Mouse (Mus musculus): ENCODE measurements around the gene Golph3.
"Not testable (repeated sequence)": the region's sequence is repeated elsewhere in the genome, so short reads cannot be mapped to it uniquely, and the experiment has no call there.

Gene Golph3

DNA sequence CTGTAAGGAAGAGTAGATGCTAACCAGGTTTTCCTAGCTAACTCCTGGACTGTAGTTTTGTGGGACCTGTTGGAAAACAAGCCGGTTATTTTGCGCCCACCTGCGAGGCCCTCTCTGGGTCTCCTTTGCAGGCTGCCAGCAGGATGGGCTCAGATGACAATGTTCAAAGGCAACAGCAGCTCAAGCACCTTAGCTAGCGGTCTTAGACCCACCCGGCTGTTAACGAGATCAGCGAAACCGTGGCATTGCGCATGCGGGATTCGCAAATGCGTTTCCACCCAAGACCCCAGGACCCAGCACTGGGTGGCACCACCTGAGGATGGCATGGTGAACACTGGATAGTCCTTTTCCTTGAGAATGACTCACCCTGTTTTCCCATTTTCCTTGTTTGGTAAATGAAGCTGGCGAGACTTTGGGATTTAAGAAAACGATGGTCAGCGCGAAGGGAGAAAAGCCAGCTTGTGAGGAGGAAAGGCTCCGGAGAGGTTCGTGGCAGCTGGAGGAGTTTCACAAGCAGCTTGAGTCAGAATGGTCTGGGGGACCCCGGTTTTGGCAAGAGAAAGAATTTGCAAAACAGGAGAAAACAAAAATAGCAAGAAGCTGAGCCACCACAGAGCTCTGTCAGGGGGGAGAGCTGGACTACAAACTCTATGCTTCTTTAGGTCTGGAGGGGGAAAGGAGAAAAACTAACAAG lies 39.4 kb downstream of the Golph3 start:
- DNase-seq: no peak

DNA sequence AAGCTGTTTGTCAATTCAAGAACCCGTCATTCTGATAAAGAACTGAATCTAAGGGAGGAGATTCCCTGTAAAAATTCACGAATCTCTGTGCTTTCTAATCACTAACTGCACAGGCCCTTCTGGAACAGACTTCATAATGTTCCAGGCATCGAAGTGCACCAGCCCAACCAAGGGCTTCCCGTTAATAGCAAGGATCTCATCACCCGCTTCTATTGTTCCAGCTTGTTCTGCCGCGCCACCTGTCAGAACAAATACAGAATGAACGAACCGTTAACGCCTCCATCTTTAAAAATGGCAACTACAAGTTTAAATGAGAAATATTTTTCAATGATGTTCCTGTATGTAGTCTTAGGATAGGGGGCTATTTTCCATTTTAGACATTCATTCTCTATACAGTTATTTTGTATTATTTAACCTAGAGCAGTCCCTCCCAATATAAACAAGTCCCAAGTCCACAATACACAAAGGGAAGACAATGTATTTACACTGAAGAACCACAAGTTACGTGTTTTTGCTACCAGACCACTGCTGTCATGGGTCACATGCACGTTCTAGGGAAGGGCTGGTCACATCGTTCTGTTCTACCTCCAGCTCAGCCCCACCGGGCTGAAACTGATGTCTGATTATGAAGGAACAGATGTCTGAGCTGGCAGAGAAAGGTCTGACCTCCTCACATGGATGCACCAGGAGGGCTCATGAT lies 40.9 kb downstream of the Golph3 start:
- DNase-seq: no peak

DNA sequence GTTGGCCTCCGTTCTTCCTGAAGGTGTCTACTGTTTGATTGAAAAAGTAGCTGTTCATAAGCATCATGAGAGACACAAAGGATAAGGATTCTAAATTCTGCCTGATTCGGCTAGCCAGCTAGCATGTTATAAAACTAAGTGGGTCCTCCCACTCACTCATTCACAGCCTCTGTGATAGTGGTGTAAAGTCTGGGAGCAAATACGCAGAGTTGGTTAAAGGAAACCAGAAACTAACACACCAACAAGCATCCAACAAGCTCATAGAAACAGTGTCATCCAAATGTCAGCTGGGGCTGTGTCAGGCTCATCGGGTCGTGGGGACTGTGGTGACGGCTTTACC lies 41.4 kb downstream of the Golph3 start:
- no peak for DNase-seq

DNA sequence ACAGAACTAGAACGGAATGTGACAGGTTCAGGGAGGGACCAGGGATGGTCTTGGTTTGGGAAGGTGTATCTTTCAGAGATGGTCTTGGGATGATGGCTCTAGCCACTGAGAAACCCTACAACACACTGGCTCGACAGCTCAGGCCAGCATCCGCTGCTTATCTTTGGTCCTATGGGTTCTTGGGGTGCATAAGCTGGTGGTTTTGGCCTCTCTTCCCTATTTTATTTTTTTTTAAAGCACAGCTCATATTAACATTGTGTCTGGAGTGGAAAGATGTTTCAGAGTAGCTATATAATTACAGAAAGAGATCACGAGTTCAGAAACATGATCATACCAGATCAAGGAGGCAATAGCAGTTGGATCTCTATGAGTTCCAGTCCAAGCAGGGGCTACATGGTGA lies 42.8 kb downstream of the Golph3 start:
- DNase-seq: no peak

DNA sequence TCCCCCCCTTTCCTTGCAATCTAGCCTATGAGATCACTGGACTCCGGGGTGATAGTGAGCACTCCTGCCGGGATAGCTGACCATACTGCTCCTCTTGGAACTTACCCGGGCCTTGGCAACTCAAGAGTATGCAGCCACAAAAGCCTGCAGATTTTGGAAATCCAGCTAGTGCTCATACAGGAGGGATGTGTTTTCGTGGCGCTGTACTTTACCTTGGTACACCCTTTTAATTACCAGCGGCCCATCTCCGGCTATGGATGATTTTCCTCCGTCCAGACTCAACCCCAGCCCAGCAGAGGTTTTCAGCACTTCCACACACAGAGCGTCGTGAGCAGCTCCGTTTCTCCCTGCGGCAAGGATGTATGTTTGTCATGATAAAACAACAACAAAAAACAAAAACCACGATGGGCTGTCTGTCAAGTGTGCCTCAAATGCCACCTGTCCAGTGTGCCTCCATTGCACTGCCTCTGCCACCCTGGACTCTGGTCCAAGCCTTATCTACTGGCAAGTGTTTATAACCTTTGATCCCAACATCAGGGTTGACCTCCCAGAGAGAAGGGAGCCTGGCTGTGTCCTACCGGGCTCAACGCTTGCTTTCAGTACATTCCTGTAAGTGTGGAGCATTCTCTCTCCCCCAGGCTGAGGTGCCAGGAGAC lies 44.3 kb downstream of the Golph3 start:
- no peak for DNase-seq

DNA sequence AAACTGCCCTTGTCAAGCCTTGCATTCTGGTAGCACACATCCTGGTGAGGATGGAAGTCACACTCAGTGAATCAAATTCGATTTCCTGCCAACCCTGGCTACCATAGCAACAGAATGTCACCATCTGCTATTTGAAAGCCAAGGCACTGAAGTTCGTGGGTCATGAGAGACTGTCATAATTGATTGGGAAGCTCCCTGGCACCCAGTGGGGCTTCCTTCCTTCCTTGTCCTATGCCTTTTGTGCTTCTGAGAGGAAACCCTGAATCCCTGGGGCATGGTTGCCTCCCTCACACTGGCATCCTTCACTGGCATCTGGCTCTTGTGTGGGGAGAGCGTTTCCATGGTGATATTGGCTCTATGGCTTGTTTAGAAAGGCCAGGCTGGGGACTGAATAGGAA lies 44.8 kb downstream of the Golph3 start:
- DNase-seq: no peak

DNA sequence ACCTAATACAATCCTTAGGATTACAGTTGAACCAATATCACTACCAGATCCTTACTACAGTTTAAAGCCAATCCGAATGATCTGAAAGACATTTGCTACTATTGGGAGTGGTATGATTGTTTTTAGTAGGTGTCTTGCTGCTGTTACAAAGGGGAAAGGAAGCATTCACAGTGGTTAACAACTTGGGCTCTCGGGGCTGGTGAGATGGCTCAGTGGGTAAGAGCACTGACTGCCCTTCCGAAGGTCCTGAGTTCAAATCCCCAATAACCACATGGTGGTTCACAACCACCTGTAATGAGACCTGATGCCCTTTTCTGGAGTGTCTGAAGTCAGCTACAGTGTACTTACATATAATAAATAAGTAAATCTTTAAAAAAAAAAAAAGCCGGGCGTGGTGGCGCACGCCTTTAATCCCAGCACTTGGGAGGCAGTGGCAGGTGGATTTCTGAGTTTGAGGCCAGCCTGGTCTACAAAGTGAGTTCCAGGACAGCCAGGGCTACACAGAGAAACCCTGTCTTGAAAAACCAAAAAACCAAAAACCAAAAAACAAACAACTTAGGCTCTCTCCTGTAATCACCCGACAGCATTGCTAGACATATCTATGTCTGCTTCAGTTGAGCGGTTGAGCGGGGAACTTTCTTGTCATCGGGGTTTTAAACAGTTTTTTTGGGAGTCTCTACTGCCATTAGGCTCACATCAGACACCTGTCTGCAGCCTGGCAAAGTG lies 45.5 kb downstream of the Golph3 start:
- not testable (repeated sequence) for DNase-seq

DNA sequence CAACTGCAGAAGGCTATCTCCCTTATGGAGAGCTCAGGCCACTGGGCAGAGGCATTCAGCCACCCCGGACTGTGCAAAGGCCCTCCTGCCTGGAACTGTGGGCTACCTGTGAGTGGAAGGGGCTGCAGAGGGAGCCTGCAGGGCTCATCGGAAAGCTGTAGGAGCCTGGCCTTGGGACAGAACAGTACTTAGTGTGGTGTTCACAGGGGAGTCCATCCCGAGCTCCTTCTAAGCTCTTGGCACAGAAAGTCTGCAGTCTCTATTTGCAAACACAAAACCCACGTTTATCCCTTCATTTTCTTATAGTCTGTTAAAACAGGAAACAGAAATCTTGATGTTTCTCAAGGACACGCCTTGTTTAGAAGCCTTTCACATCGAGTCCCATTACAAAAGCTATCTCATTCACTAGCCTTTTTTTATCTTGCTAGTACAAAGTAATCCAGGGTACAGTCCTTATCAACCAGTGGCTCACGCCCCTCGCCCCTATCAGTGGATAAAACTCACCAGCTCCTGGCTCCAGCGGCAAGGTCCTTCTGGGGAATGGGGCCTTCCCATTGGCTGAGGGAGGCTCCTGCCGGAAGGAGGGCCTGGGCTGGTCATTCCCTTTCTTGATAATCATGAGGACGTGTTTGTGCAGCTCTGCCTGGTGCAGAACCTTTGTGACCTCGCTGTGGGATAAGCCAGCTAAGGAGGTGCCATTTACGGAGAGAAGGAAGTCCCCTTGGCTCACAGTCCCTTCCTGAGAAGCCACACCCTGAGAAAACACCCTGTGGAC lies 46.2 kb downstream of the Golph3 start:
- DNase-seq: peak; percentile 29

DNA sequence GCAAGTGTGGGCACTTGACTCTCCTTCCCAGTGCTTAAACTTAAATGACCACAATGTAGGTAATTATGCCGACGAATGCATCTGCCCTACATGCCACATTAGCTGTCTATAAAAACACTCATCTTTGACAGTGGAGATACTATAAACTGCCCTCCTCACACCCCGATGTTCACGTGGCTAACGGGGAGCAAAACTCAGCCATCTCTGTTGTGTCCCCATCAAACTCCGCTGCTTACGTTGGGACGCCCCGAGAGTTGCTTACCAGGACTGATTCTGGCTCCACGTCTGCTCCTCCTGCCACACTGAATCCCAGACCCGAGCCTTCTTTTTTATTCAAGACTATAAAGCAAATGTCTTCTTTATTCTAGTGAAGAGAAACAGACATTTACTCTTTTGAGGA lies 47.1 kb downstream of the Golph3 start:
- DNase-seq: no peak

DNA sequence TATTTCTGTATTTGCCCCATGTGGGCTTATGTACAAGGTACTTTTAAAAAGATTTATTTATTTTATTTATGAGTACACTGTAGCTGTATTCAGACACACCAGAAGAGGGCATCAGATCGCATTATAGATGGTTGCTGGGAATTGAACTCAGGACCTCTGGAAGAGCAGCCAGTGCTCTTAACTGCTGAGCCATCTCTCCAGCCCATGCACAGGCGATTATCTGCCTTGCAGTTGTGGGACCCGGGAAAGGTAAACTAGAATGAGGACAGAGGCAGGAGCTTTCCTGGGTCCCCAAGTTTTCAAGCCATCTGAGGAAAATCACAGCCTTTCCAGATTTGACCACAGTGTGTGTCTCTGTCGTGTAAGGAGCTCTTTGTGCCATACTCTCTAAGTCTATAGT lies 47.6 kb downstream of the Golph3 start:
- no peak for DNase-seq

DNA sequence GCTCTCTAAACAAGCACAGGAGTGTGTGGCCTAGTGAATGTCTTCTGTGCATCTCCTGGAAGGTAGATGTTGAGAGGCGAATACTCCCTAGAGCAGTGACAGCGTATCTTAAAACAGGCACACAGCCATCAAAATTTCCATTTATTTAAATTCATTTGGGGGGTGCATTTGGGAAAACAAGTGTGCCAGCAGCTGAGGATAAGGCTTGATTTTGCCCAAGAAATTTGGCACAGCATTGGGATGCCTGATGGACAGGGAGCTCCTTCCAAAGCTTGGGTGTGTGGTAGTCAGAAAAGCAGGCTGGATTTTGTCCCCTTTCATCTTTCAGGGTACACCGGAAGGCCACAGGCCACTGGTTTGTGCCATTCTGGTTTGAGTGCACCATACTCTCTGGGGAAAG lies 48.8 kb downstream of the Golph3 start:
- no peak for DNase-seq

DNA sequence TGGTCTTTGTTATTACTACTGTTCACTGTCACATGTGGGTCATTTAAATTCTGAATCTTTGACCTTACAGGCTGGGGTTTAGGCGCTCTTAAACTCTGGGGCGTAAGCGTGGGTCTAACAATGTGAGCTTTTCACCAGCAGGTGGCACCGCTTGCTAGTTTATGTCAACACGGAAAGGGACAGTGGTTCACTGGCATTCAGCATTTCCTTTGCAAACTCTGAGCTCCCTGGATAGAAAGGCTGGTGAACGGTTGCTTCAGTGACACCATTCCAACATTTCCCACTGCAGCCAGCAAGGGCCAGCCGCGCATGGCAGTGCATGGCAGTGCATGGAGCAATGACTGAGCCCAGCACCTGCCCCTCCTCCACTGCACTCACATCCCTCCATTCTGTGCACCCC lies 49.9 kb downstream of the Golph3 start:
- peak; percentile 78 for DNase-seq

DNA sequence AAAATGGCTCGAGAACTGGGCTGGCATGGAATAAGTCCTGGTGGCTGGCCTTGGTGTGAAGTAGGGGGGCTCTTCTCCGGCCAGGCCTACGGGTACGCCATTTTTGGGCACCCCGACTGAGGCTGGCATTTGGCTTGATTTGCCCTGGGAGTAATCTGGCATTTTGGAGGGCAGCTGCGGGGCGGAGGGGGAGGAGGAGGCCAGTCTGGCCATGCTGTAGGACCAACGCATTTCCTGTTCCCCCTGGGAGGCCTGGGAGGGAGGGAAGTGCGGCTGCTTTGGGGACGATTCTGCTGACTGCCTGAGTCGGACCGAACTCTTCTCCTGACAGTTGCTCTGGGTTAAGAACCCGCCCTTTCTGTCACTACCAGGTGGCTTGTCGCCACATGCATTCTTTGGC lies 52.2 kb downstream of the Golph3 start:
- DNase-seq: no peak

DNA sequence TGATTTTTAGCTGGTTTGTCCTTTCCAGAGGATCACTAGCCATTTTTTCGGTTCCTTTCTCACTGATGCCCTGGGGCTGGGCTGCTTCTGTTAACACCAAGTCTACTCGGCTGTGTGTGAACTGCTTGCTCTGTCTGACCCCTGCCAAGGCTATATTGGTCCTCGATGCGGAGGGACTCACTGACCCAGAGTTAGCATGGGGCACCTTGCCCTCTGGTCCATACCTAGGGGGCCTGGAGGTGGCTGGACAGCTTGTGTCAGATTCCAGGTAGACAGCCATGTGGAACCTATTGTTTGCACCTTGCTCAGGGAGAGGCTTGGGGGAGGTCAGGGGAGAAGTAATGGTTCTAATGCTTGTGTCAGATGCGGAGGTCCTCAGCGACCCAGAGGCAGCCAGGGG lies 52.7 kb downstream of the Golph3 start:
- peak; percentile 43 for DNase-seq

DNA sequence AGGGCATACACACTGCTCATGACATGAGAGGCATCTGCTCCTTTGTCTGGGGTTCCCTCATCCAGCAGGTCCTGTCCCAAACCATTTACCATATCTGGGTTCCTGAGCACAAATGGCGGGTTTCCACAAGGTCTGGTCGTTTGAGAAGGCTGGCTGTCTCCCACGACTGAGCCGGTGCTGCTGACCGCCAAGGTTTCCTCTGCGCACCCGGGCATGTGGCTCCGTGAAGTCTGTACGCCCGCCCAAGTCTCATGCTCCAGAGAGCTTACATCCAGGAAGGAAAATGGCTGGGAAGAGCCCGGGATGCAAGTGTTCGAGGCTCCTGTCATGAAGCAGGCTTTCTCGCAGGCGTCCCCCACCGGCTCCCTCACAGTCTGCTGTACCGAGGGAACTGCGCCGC lies 53.7 kb downstream of the Golph3 start:
- DNase-seq: no peak

DNA sequence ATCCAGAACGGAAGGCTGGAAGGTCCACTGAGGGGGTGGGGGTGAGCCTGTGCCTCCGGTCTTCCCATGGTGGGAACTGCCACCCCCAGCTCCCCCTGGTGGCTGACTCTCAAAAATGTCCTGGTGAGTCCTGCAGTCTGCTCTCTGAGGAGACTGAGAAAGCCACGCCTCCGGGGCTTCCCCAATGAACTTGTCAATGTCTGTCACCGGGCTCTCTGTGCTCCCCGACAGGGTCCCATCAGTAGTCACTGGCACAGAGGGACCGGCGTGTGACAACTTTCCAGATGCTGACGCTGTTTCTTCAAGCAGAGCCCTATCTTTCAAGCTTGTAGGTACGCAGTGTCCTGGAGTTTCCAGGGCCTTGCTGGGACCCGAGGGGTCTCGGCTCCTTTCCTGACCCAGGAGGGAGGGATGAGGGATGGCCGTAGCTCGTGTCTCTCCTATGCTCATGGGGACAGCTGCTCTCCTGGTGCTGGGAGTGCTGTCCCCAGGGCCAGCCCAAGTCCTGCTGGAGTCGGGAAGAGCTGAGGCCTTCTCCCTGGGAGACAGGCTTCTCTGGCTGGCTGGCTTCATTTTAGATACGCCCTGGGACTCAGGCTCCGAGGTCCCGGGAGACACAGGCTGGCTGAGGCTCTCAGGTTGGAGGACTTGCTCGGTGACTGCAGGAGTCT lies 54.5 kb downstream of the Golph3 start:
- DNase-seq: peak; percentile 75

DNA sequence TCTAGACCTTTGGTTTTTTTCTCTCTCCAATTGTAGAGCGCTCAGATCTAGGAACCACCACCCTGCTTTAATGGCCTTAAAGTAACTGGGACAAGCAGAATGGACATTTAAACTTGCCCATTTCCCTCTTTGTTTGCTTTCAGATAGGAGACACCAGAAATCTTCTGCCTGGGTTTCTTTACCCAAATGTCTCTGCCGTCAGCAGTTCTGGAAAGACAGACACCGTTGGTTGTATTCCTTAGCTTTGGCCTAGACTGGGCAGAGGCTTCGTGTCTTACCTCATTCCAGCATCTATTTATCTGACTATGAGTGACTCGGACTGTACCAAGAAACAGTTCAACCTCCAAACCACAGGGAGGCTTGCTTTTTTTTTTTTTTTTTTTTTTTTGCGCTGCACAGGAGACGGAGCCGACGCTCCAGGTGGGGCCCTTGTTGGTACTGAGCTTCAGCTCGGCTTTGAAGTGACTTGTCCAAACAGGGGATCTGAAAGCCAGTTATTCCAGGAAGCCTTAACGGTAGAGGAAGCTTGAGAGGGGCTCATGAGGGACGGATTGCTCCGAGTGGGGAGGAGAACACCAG lies 55.3 kb downstream of the Golph3 start:
- DNase-seq: no peak

DNA sequence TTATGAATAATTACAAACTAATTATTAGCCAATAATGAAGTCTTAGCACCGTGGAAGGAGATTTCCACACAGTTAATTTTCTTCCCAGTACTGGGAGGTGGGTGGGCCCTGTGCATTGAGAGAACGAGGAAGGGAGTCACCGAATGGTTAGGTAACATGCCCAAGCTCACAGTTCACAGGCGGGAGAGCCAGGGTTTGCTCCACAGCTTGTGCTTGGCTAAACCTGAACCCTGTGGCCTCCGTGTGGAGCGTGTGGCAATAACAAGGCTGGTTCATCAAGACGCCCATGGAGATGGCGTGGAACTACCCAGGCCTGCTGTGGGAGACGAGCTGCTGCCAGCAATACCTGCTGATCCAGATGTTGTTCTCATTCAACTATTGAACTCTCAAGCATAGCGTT lies 56.5 kb downstream of the Golph3 start:
- peak; percentile 11 for DNase-seq

DNA sequence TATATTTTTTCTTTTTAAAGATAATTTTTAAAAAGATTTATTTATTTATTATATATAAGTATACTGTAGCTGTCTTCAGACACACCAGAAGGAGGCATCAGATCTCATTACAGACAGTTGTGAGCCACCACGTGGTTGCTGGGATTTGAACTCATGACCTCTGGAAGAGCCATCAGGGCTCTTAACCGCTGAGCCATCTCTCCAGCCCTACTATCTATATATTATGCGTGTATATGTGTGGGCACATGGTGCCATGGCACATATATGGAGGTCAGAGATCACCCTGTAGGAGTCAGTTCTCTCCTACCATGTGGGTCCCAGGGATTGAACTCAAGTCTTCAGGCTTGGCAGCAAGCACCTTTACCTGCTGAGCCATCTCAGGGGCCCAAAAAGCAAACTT lies 58.8 kb downstream of the Golph3 start:
- no peak for DNase-seq

DNA sequence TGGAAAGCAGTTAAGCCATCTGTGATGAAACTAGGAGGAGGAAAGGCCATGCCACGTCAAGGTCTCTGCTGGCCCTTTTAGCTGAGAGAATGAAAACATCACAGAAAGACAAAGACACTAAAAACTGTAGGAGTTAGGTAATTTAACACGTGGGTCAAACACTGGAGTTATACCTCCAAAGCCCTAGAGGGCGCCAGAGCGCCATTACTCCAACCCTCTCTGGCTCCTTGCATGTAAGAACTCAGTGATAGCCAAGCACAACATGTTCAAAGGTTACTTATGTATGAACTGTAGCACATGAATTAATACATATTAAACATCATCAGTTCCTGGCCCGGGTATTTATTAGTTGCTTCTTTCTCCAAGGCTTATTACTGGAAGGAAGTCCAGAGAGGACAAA lies 59.3 kb downstream of the Golph3 start:
- peak; percentile 56 for DNase-seq

DNA sequence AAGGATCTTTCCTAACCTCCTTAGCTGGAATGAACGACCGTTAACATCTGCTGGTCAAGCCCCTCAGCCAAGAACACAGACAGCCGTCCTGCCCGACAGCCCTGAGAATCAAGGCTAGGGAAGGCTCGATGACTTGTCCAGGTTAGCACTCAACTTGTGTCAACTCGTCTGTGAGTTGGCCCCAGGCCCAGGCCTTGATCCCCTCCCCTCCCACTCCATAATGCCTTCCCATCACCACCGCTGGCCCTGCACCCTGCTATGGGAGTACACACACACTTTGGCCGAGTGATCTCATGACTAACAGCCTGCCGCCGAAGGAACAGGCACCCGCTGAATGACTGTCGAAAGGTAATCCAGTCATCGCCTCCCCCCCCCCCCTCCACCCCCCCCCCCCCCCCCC lies 63.4 kb downstream of the Golph3 start:
- DNase-seq: no peak
